Mouse (Mus musculus): Measurements from ENCODE around the gene Epha1. TPM values are rescaled to one million over a fixed set of nuclear protein-coding genes. Genes with fewer than 3 reads are reported as not detected.

Gene Epha1
- total and polyA plus RNA-seq, 3 experiments, result not detected

- H3K9ac ChIP-seq (ENCODE audit: insufficient read depth, low read depth), result no peak overlapping the region
- in situ Hi-C loops (cut with MboI; ENCODE audit: low pct_ligation_motif_present, low pct_unique_long_range_greater_than_20kb, low sequenced_read_pairs), result no loop called here
- H3K4me2 ChIP-seq (ENCODE audit: insufficient read depth, low read depth, poor library complexity, severe bottlenecking), result no peak overlapping the region
- peaks cover 6 to 43% of the 10 kb centered on the region in 2 experiments for H3K36me3 ChIP-seq (replicated peaks in 1 of 2; ENCODE audit: control insufficient read depth in 1 of 2, insufficient read depth in 1 of 2, low read length in 1 of 2)
- H3K4me1 ChIP-seq (ENCODE audit: control insufficient read depth in 1 of 2, insufficient read depth in 2 of 2), result 0 out of 4 replicates have a peak, but pooled peaks cover 0 to 6% of the 10 kb centered on the region in 2 experiments
- no peak for TF ChIP-seq JUN (IDR thresholded peaks at IDR 0.05; ENCODE audit: insufficient read depth, low read depth, low read length)
- no peak for TF ChIP-seq ZC3H11A (IDR thresholded peaks at IDR 0.05; ENCODE audit: low read depth, low read length)
- no peak overlapping the region for H3K4me3 ChIP-seq (replicated peaks in 1 of 3; ENCODE audit: low read depth in 2 of 3, low read length in 2 of 3, poor library complexity in 1 of 3)
- dilution Hi-C loops (cut with MboI; ENCODE audit: extremely low pct_ligation_motif_present, extremely low pct_unique_long_range_greater_than_20kb, low sequenced_read_pairs), result no loop called here
- H3K27me3 ChIP-seq (replicated peaks), result no peaks in the 10 kb centered on the region
- no peak overlapping the region for H3K27ac ChIP-seq (ENCODE audit: insufficient read depth, low read depth)
- no peaks in the 10 kb centered on the region for H3K9me3 ChIP-seq (replicated peaks; ENCODE audit: low read length)
- DNase-seq (ENCODE audit: extremely low read depth), result no peak
- H3K79me2 ChIP-seq (replicated peaks; ENCODE audit: control insufficient read depth, extremely low read depth, insufficient read depth, poor library complexity, severe bottlenecking), result no peaks in the 10 kb centered on the region
Observed at GRCm38 (mm10) chr6:42354076-42355019, 18.7 kb downstream of the Epha1 start.

GRCm38 (mm10) chr6:42353180-42353579, 19.9 kb downstream of the Epha1 start:
- Histone ChIP-seq H3K9me3 (replicated peaks; ENCODE audit: low read length) (no peaks in the 10 kb centered on the region), H3K36me3 (replicated peaks in 1 of 2; ENCODE audit: control insufficient read depth in 1 of 2, insufficient read depth in 1 of 2, low read length in 1 of 2) (peaks cover 6 to 37% of the 10 kb centered on the region in 2 experiments), H3K4me2 (ENCODE audit: insufficient read depth, low read depth, poor library complexity, severe bottlenecking) (no peak overlapping the region), H3K4me1 (ENCODE audit: control insufficient read depth in 1 of 2, insufficient read depth in 2 of 2) (peaks cover 0 to 11% of the 10 kb centered on the region in 2 experiments; a peak in 2 of 4 replicates), H3K9ac (ENCODE audit: insufficient read depth, low read depth) (no peak overlapping the region), H3K27ac (ENCODE audit: insufficient read depth, low read depth) (no peak overlapping the region), H3K4me3 (replicated peaks in 1 of 3; ENCODE audit: low read depth in 2 of 3, low read length in 2 of 3, poor library complexity in 1 of 3) (no peak overlapping the region), H3K27me3 (replicated peaks) (no peaks in the 10 kb centered on the region), H3K79me2 (replicated peaks; ENCODE audit: control insufficient read depth, extremely low read depth, insufficient read depth, poor library complexity, severe bottlenecking) (no peaks in the 10 kb centered on the region)
- in situ Hi-C loops (cut with MboI; ENCODE audit: low pct_ligation_motif_present, low pct_unique_long_range_greater_than_20kb, low sequenced_read_pairs) (no loop called here), dilution Hi-C loops (cut with MboI; ENCODE audit: extremely low pct_ligation_motif_present, extremely low pct_unique_long_range_greater_than_20kb, low sequenced_read_pairs) (no loop called here)
- no peak for DNase-seq (ENCODE audit: extremely low read depth)
- no peak for TF ChIP-seq E2F4 (IDR thresholded peaks at IDR 0.05; ENCODE audit: insufficient replicate concordance, low read depth, low read length)
- no peak for TF ChIP-seq NRF1 (IDR thresholded peaks at IDR 0.05; ENCODE audit: low read depth, low read length)
- no peak for TF ChIP-seq UBTF (IDR thresholded peaks at IDR 0.05; ENCODE audit: low read depth, low read length)
- no peak for TF ChIP-seq KAT2A (IDR thresholded peaks at IDR 0.05; ENCODE audit: insufficient replicate concordance, low read length)
- no peak for TF ChIP-seq MAFK (IDR thresholded peaks at IDR 0.05; ENCODE audit: insufficient replicate concordance, low read length)
- TF ChIP-seq CHD2 (IDR thresholded peaks at IDR 0.05; ENCODE audit: low read length), result no peak
- TF ChIP-seq SMC3 (IDR thresholded peaks at IDR 0.05; ENCODE audit: low read depth, low read length), result no peak
- no peak for TF ChIP-seq ZC3H11A (IDR thresholded peaks at IDR 0.05; ENCODE audit: low read depth, low read length)
- no peak for TF ChIP-seq USF2 (conservative IDR thresholded peaks at IDR 0.05; ENCODE audit: low read depth, low read length)
- no peak for TF ChIP-seq IRF4 (IDR thresholded peaks at IDR 0.05; ENCODE audit: low read depth, low read length)
- TF ChIP-seq POLR2A (IDR thresholded peaks at IDR 0.05; ENCODE audit: low read depth, low read length), result no peak
- no peak for TF ChIP-seq CTCF (conservative IDR thresholded peaks at IDR 0.05 in 1 of 2, IDR thresholded peaks at IDR 0.05 in 1 of 2; ENCODE audit: low read depth in 2 of 2, low read length in 2 of 2)
- no peak for TF ChIP-seq ELF1 (IDR thresholded peaks at IDR 0.05; ENCODE audit: low read depth, low read length)
- no peak for TF ChIP-seq JUND (conservative IDR thresholded peaks at IDR 0.05; ENCODE audit: low read depth, low read length)
- TF ChIP-seq NELFE (IDR thresholded peaks at IDR 0.05; ENCODE audit: low read depth, low read length), result no peak

All from CH12.LX (cell line).